Mouse (Mus musculus) brain, embryonic 14.5 days (tissue): ENCODE data around the gene Hsf2bp.

Experiments used
- CTCF ChIP-seq: fragments of 200-500 bp; IDR thresholded peaks from 2 replicates; pipeline ENCODE4 v1.5.1; 2012; ENCODE audit warnings: inconsistent platforms, mild to moderate bottlenecking, moderate library complexity, borderline replicate concordance; ENCODE audit not compliant: insufficient read depth, insufficient read length; ENCODE audit errors: extremely low read depth
- POLR2A ChIP-seq: fragments of 200-500 bp; IDR thresholded peaks from 2 replicates; pipeline ENCODE4 v1.6.1; 2012; ENCODE audit warnings: mild to moderate bottlenecking, inconsistent platforms, borderline replicate concordance; ENCODE audit not compliant: poor library complexity, insufficient read depth, insufficient read length, severe bottlenecking; ENCODE audit errors: extremely low read depth

- no peak for TF ChIP-seq POLR2A
- TF ChIP-seq CTCF: no peak
Observed at GRCm38 (mm10) chr17:31935841-31936240, 100.3 kb downstream of the Hsf2bp start.
